Mouse (Mus musculus) bone marrow, adult 2 months (tissue): ENCODE measurements around the gene Aqr.

Experiments
- CTCF ChIP-seq: fragments of 200-500 bp; IDR thresholded peaks from 2 replicates; pipeline ENCODE4 v1.5.1; 2011; ENCODE audit warnings: low read length, control low read depth; ENCODE audit not compliant: control insufficient read depth, insufficient read depth
- POLR2A ChIP-seq: fragments of 200-500 bp; IDR thresholded peaks from 2 replicates; pipeline ENCODE4 v1.6.1; 2011; ENCODE audit warnings: low read depth, mild to moderate bottlenecking, control low read depth, low read length, borderline replicate concordance; ENCODE audit not compliant: control insufficient read depth

DNA sequence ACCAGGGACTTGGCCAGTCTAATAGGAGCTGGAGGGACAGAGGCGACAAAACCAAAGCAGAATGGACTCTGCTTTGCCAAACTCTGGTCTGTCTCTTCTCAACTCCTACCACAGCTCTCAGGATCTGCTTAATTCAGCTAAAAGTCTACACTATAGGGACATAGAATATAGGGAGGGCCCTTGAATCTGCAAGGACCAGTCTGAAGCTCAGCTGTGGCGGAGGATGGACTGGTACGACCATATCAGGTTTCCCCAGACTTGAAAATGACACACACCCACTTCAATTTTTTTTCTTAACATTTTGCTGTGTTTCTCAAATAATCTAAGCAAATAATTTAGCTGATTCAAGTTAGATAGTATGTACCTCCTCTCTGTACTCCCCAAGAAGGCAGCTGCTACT, 69.6 kb downstream of the Aqr start:
- TF ChIP-seq POLR2A (no peak), CTCF (no peak)
